Mouse (Mus musculus) CH12.LX (cell line): ENCODE results near the gene Pou4f1.

Experiments used
- CHD2 ChIP-seq: IDR thresholded peaks from 2 replicates; pipeline ENCODE4 v1.6.1; 2011; ENCODE audit warnings: low read length, improper control_type of control experiment
- CTCF ChIP-seq, 2 experiments: IDR thresholded peaks in 1 of 2; conservative IDR thresholded peaks in 1 of 2; 2 replicates each; pipeline ENCODE4 v1.5.1; 2011 to 2012; ENCODE audit warnings: low read depth in 2 of 2, low read length in 2 of 2, improper control_type of control experiment in 1 of 2, inconsistent platforms in 1 of 2, mild to moderate bottlenecking in 1 of 2, moderate library complexity in 1 of 2
- ELF1 ChIP-seq: IDR thresholded peaks from 2 replicates; pipeline ENCODE4 v1.6.1; 2014; ENCODE audit warnings: low read depth, mild to moderate bottlenecking, inconsistent platforms, low read length, improper control_type of control experiment
- EP300 ChIP-seq: IDR thresholded peaks from 2 replicates; pipeline ENCODE4 v1.6.1; 2011; ENCODE audit warnings: low read length, improper control_type of control experiment
- HCFC1 ChIP-seq: IDR thresholded peaks from 2 replicates; pipeline ENCODE4 v1.6.1; 2012; ENCODE audit warnings: low read depth, mild to moderate bottlenecking, inconsistent platforms, low read length, improper control_type of control experiment
- MAX ChIP-seq: IDR thresholded peaks from 2 replicates; pipeline ENCODE4 v1.6.1; 2011; ENCODE audit warnings: low read length, improper control_type of control experiment
- MEF2A ChIP-seq: IDR thresholded peaks from 2 replicates; pipeline ENCODE4 v1.6.1; 2014; ENCODE audit warnings: low read depth, mild to moderate bottlenecking, inconsistent platforms, low read length, improper control_type of control experiment, borderline replicate concordance
- NRF1 ChIP-seq: IDR thresholded peaks from 2 replicates; pipeline ENCODE4 v1.6.1; 2014; ENCODE audit warnings: low read depth, mild to moderate bottlenecking, inconsistent platforms, low read length, improper control_type of control experiment, moderate library complexity
- PAX5 ChIP-seq: IDR thresholded peaks from 2 replicates; pipeline ENCODE4 v1.6.1; 2012; ENCODE audit warnings: low read length, inconsistent platforms, mixed read lengths
- POLR2A ChIP-seq: IDR thresholded peaks from 2 replicates; pipeline ENCODE4 v1.6.1; 2011; ENCODE audit warnings: low read depth, mild to moderate bottlenecking, improper control_type of control experiment, low read length
- POLR2AphosphoS2 ChIP-seq: IDR thresholded peaks from 2 replicates; pipeline ENCODE4 v1.6.1; 2011; ENCODE audit warnings: low read depth, low read length, improper control_type of control experiment
- TBP ChIP-seq: conservative IDR thresholded peaks from 2 replicates; pipeline ENCODE4 v1.6.1; 2011; ENCODE audit warnings: low read depth, low read length, improper control_type of control experiment
- UBTF ChIP-seq: IDR thresholded peaks from 2 replicates; pipeline ENCODE4 v1.6.1; 2012; ENCODE audit warnings: low read depth, mild to moderate bottlenecking, inconsistent platforms, low read length, improper control_type of control experiment, moderate library complexity
- ZC3H11A ChIP-seq: IDR thresholded peaks from 2 replicates; pipeline ENCODE4 v1.6.1; 2012; ENCODE audit warnings: low read depth, mild to moderate bottlenecking, inconsistent platforms, low read length, improper control_type of control experiment

DNA sequence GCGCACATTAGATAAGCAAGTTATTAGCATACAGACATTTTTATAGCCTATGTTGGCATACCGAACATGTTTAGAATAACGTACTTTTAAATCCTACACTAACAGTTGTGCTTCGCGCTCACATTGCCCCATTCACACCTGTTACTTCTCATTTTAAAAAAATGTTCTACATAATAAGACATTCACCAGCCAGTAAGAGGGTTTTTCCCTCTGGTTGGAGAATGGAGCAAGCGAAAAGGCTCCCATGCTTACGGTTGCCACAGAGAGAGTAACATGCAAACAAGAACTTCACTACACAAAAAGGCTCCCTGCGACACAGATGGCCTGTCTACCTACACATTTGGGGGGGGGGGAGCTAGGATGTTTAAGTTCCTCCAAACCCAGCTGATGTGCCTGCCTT, 9.8 kb upstream of the Pou4f1 start:
- TF ChIP-seq POLR2A (no peak), CTCF (conservative IDR thresholded peaks at IDR 0.05 in 1 of 2, IDR thresholded peaks at IDR 0.05 in 1 of 2; ENCODE audit: low read depth in 2 of 2, low read length in 2 of 2) (no peak), EP300 (peak; percentile 25; the same call in 1 of the 2 replicates), ELF1 (no peak), TBP (no peak), POLR2AphosphoS2 (no peak), ZC3H11A (no peak), CHD2 (no peak), MEF2A (no peak), HCFC1 (no peak), PAX5 (no peak), UBTF (no peak), NRF1 (no peak), MAX (no peak)
